Comparison of ENCODE assay signal across 8 mouse cellular contexts in genomic region chr7:89517460-89518390, GRCm38 (mm10). TPM values are rescaled to one million over a fixed set of nuclear protein-coding genes. Genes with fewer than 3 reads are reported as not detected.
DNase-seq lines count a peak whose midpoint lies in the region; ATAC-seq and TF ChIP-seq lines count a peak whose summit lies in the region.

No protein-coding gene starts in this region.

- peaks cover 20% of the 10 kb centered on the region for H3K4me1 ChIP-seq in embryonic facial prominence, embryonic 13.5 days
- H3K4me1 ChIP-seq in liver, postnatal 0 days (ENCODE audit: insufficient read depth), result peaks cover 4% of the 10 kb centered on the region; the same call in 1 of the 2 replicates
- peaks cover 7% of the 10 kb centered on the region; the same call in 1 of the 2 replicates for H3K4me1 ChIP-seq in olfactory bulb, adult 2 months (ENCODE audit: control insufficient read depth, insufficient read depth, low read length)

- peak overlapping the region; percentile 78 for H3K4me3 ChIP-seq in embryonic facial prominence, embryonic 13.5 days
- peak overlapping the region; percentile 50 for H3K4me3 ChIP-seq in liver, postnatal 0 days (ENCODE audit: low read depth, low read length)
- peak overlapping the region; percentile 61 for H3K4me3 ChIP-seq in olfactory bulb, adult 2 months (ENCODE audit: insufficient read depth, low read depth, low read length)

- DNase-seq in thymus, postnatal 4 days, result peak; percentile 11
- DNase-seq in thymus, postnatal 0 days (ENCODE audit: low spot score), result no peak
- DNase-seq in heart, adult 9 months (ENCODE audit: low spot score in 2 of 2), result peak; percentile 53 to 60
- peak; percentile 73 to 75 for DNase-seq in kidney, adult 8-10 months
- DNase-seq in liver, postnatal 0 days, result peak; percentile 49
- DNase-seq in yolk sac, embryonic 10.5 days (ENCODE audit: low spot score), result peak; percentile 78

- TF ChIP-seq POLR2A in olfactory bulb, adult 2 months (IDR thresholded peaks at IDR 0.05; ENCODE audit: insufficient read depth, low read depth, low read length), result no peak

- peak overlapping the region; percentile 95 for H3K4me2 ChIP-seq in embryonic facial prominence, embryonic 13.5 days
- H3K4me2 ChIP-seq in liver, postnatal 0 days (ENCODE audit: low read depth, low read length), result peak overlapping the region; percentile 74

- ATAC-seq in embryonic facial prominence, embryonic 13.5 days (ENCODE audit: insufficient number of reproducible peaks, insufficient read depth, low FRiP score, low TSS enrichment, low read depth), result peak; percentile 76
- ATAC-seq in liver, postnatal 0 days, result peak; percentile 57; the same call in 1 of the 2 replicates

- under 1% methylated on average over 60 of the region's 61 CpGs for WGBS in embryonic facial prominence, embryonic 13.5 days
- WGBS in liver, postnatal 0 days (ENCODE audit: insufficient replicate concordance), result 4% methylated on average over 44 of the region's 61 CpGs
- under 1% methylated on average over 55 of the region's 61 CpGs for whole genome bisulfite sequencing in olfactory bulb, adult 2 months

- no peaks in the 10 kb centered on the region for H3K36me3 ChIP-seq in embryonic facial prominence, embryonic 13.5 days
- no peaks in the 10 kb centered on the region for H3K36me3 ChIP-seq in liver, postnatal 0 days (replicated peaks; ENCODE audit: insufficient read depth, low read length)

- H3K9ac ChIP-seq in embryonic facial prominence, embryonic 13.5 days, result peak overlapping the region; percentile 87
- H3K9ac ChIP-seq in liver, postnatal 0 days (replicated peaks), result peak overlapping the region; percentile 38; the same call in 1 of the 2 replicates

- no peak for TF ChIP-seq EP300 in liver, postnatal 0 days (IDR thresholded peaks at IDR 0.05; ENCODE audit: low read depth)

- TF ChIP-seq CTCF in liver, postnatal 0 days (IDR thresholded peaks at IDR 0.05; ENCODE audit: low read depth), result peak; percentile 19; the same call in 1 of the 2 replicates
- TF ChIP-seq CTCF in olfactory bulb, adult 2 months (IDR thresholded peaks at IDR 0.05; ENCODE audit: insufficient read depth, low read depth, low read length), result 0 out of 2 replicates have a peak, but pooled peaks have one; percentile 23

- peak overlapping the region; percentile 88 for H3K27ac ChIP-seq in embryonic facial prominence, embryonic 13.5 days
- no peak overlapping the region for H3K27ac ChIP-seq in liver, postnatal 0 days (ENCODE audit: low read depth)
- peak overlapping the region; percentile 27 for H3K27ac ChIP-seq in olfactory bulb, adult 2 months (ENCODE audit: insufficient read depth, low read depth, low read length)

- 0 out of 2 replicates have a peak, but pooled peaks cover 3% of the 10 kb centered on the region for H3K27me3 ChIP-seq in embryonic facial prominence, embryonic 13.5 days
- H3K27me3 ChIP-seq in liver, postnatal 0 days (ENCODE audit: insufficient read depth, low read length), result peaks cover 38% of the 10 kb centered on the region

- no peaks in the 10 kb centered on the region for H3K9me3 ChIP-seq in embryonic facial prominence, embryonic 13.5 days
- H3K9me3 ChIP-seq in liver, postnatal 0 days (ENCODE audit: low read length), result no peaks in the 10 kb centered on the region

RNA-seq across cellular contexts. Expression of gene Prss23, which starts 9.3 kb away (rescaled TPM):
- polyA plus RNA-seq in thymus, postnatal 0 days (2015; fragmentation: Nextera tagmentation; extraction: Ambion mirVana), result 6.4 and 7.2 TPM in 2 replicates
- 105 and 109 TPM in 2 replicates for polyA plus RNA-seq in embryonic facial prominence, embryonic 13.5 days (2015; fragmentation: Nextera tagmentation; extraction: Ambion mirVana)
- polyA plus RNA-seq in liver, postnatal 0 days (2015; fragmentation: Nextera tagmentation; extraction: Ambion mirVana), result 6.9 and 7.5 TPM in 2 replicates
- polyA plus RNA-seq in olfactory bulb, adult 2 months (2012; ENCODE audit: insufficient read depth, insufficient read length, low replicate concordance, missing spikeins), result not detected in 2 replicates
